Mouse (Mus musculus) kidney, adult 8-10 months (tissue): ENCODE data around the gene Itgb3.

ENCODE experiments used
- DNase-seq, 2 experiments: peaks; one replicate each; pipeline ENCODE4 v3.0.0; 2022

Gene Itgb3

DNA sequence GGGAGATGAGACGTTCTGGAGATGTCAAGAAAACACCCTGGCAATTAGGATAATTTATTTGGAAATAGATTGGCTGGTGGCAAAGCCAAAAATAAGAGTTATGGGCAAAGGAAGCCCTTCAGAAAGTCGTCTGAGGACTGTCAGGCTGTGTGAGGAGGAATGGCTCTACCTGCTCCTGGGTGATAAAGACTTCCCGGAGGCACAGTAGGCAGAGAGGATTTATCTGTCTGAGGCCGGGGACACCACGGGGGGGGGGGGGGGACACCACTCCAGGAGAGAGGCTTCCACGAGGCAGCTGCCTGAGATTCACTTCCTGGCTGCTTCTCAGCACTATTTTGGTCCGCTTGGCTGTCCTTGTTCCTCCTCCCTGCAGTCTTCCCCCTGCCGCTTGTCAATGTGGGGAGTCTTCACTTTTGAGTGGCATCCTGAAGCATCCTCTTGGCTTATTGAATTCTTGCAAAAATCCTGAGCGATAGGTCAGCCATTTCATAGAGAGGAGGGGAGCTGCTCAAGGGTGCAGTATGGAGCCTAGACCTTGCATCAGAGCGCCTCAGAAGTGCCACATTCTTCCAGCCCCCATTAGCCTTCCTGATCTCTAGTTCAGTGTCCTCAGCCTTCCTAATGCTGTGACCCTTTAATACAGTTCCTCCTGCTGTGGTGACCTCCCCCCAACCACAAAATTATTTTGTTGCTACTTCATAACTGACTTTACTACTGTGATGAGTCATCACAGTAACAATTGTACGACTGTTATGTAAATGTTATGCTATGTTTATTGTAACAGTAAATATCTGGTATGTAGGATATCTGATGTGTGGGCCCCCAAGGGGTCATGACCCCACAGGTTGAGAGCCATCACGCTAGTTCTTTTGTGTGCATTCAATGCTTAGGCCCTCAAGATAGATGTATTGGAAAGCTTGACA is 14.5 kb downstream of the Itgb3 start:
- no peak for DNase-seq

DNA sequence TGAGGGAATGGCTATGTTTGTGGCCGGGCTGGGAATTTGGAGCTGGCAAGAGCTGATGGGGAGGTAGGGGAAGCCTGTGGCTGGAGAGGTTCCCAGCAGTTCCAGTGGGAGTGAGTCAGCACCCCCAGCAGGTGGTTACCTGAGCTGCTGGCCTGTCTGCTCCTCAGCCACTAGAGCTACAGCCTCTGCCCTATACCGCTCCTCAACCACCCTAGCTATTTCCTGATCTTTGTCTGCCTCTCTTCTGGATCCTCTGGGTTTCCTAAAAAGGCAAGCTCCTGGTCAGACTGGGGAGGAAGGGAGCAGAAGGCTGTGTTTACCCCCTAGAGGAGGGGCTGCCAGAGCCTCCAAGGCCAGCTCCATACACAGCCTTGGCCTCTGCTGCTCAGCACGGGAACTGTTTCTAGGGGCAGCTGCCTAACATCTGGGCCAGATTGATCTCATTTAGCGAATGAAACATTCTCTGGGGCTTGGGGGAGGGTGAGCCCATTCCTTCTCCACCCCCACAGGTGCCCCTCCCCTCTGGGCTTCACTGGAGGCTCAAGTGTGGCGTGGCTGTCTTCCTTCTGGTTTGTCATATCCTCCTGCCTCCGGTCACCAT is 17.1 kb downstream of the Itgb3 start:
- DNase-seq = no peak

DNA sequence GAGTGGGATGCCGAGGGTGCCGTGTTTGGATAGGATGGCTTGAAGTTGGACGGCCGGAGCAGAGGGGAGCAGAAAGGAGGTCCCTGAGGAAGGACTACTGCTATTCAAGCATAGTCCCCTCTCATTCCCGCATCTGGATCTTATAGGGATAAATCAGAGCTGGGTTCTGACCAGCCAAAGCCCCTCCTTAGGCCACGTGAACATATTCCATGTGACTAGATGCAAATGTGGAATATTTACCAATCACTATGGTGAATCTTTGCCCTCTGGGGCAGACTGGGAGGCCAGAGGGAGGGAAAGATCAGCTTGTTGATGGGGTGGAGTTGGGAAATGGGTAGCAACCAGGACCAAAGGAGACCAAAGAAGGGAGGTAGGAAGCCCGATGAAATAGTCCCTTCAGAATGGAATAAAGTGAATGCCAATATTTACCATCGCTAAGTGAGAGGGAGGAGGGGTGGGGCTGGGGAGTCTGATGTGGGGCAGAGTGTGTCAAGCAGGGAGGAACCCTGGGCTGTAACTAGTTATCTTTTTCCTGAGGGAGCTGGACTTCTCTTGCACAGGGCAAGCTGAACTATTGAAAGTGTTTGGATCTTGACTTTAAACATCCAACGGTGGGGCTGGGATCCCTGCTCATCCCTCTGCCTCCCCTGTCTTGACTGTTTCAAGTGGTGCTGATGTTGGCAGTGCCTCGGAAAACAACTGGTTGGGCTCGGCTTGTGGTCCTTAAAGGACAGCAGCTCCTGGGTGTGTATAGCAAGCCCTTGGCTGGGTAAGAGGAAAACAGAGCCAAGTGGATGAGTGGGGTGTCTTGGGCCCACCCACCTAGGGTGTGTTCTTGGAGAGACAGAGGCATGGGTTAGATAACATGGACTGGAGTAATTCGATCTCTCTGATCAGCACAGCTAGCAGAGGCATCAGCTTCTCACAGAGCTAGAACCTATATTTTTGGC is 17.9 kb downstream of the Itgb3 start:
- DNase-seq = no peak

DNA sequence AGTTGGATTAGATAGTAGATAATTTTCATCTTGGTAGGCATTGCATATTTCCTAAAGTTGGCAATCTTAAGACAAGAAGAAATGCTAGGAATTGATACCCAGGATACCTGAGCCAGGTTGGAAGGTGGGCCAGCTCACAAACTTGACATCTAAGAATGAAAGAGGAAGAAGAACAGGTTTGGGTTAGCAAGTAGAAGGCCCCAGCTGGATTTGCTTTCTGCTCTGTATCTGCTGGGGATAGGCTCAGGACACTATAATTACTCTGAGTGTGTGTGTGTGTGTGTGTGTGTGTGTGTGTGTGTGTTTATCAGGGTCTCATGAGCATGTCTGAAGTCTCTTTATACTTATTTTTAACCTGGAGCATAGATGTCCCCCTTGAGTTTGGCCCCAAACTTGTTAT is 18.8 kb downstream of the Itgb3 start:
- DNase-seq = no peak

DNA sequence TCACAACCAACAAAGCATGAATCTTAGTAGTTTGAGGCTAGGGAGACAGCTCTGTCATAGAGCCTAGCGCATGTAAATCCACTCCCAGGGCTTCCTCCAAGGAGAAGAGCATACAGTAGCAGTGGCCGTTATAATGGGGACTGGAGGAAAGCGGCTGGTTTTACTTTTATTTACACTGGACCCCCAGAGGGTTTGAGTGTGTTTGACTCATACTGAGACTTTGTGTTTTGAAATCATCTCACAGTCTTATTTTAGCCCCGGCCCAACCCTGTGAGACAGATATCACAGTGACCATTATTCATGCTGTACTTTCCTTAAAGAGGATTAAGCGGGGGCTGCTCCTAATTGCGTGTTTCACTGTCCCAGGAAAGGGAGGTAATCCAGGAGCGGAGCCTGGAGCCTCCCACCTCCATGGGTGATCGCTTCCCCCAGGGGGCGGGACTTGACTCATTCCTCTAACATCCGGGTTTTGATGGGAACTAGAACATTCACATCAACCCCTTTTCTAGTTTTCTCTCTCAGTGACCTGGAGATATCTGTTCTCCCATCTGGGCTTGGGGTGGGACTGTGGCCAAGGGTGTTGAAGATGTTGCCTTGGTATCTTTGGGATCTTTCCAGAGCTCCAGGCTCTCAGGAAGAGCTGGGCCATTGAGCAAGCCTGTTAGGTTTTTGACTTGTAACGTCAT is 20.0 kb downstream of the Itgb3 start:
- no peak for DNase-seq

DNA sequence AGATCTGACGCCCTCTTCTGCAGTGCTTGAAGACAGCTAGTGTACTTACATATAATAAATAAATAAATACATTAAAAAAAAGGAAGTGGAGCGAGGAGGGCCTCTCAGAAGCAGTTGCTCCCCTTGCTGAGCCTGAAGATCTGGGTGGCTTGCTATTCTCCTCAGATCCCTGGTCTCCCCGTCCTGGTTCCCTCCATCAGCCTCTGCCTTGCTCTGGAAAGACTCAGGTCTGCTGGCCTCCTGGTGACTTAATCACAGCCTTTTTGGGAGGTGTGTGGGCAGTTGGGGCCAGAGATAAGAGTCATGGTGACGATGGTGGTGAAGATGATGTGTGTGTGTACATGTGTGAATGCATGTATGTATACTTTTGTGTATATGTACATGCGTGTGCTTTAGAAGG is 20.8 kb downstream of the Itgb3 start:
- no peak for DNase-seq

DNA sequence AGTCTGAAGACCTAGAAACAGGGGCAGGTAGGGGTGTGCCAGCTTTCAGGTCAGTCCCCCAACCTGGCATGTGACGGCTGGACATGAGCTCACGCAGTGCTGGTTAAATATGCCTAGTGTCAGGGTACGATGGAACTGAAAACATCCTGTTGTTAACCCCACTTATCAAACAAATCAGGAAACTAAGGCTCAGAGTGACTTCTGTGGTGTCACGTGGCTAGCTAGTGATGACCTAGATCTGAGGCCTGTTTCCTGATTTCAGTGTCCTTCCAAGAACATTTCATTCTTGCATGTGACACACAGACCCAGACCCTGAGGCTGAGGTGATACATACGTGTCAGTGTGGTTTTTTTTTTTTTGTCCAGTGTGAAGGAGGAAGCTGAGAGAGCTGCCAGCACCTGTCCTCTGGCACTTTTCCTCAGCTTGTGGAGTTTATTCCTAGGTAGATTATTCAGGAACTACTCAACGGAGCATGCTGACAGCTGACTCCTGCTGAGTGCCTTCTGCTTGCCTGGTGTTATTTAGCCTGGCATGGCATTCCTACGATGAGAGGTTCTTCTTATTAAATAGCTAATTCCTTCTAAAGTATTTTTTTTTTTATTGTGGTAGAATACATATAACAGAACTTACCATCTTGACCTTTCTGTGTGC is 22.5 kb downstream of the Itgb3 start:
- peak in 1 of 2 experiments; percentile 34 for DNase-seq

DNA sequence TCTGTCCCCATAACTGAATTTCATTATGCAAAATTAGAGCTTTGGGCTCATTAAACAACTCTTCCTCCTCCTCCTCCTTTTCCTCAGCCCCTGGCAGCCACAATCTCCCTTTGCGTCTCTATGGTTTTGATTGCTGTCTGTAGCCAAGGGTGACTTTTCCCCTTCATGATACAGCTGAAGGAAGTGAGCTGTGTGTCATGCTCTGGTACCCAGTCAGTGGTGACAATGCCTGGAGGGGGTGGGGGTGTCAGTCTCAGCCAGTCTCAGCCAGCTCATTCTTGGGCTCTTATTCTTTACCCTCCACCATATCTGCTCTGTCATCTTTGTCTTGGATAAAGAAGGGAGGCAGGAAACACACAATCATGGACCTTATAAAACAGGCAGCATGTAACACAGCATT is 23.5 kb downstream of the Itgb3 start:
- DNase-seq = no peak

DNA sequence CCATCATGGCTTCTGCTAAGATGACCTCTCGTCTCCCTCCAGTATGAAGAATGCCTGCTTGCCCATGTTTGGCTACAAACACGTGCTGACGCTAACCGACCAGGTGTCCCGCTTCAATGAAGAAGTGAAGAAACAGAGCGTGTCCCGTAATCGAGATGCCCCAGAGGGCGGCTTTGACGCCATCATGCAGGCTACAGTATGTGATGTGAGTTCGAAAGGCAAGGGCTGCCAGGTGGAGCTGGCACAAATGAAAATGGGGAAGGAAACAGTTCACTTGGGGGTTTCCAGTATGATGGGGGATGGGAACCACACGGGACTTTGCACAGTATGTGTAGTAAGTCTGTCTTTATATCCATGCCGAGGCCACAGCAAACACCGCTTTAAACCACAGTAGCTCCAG is 29.2 kb downstream of the Itgb3 start:
- no peak for DNase-seq

DNA sequence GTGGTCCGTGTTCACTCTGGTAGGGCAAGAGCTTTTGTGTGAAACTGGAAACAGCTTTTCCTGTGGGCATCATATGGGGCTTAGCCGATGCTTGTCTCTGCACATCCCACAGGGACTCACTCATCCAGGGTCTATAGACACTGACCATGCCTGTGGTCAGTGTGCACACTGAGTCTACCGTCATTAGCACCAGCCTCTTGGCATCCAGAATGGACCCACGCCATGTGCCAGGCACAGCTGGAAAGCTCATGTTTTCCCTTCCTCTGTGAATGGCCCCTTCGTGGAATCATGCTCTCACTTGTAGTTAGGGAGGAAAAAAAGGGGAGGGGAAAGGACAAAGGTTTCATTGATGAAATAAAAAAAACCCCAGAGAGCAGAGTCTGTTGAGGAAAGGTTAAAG is 30.2 kb downstream of the Itgb3 start:
- DNase-seq = no peak

DNA sequence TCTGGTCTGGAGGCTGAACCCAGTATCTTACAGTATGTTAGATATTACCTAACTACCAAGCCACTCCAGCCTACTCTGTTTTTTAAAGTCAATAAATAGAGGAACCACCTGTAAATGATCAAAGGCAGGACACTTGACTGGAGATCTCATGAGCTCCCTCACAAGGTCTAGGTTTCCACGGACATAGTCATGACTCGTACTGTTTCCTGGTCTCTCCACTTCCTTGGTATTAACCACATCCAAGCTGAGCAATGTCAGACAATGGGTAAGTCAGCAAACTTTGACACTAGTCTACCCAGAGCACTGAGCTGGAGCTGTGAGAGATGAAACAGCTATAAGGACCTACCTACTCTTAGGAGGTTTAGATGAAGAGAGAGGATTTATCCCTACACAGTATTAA is 31.1 kb downstream of the Itgb3 start:
- DNase-seq = no peak

DNA sequence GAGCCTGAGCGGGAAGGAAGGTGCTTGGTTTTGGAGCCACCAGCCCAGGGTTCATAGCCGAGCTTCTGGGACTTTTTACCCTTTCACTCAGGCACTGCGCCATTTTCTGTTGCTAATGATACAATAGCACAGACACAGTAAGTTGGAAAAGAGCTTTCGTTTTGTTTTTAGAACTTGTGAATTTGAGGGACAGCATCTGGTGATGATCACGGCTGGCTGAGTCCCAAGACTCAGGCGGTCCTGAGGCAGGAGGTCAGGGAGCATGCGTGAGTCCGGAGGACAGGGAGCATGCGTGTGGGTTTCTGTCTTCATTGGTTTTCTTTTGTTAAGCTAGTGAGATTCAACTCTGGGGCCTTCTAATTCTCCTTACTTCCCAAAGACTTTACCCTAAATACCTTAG is 31.8 kb downstream of the Itgb3 start:
- no peak for DNase-seq

DNA sequence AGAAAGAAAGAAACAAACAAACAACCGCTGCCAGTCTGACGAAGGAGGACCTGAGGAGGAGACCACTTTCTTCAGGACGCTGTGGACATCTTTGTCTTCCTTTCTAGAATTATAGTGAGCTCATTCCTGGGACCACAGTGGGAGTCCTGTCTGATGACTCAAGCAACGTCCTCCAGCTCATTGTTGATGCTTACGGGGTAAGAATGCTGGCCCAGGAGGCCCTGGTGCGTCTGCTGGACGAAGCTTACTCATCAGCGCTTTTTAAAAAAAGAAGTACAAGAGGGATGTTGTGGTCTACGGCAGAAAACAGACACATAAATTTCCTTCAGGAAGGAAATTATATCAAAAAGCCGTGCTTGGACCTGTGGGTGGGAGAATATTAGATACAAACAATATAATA is 33.1 kb downstream of the Itgb3 start:
- DNase-seq = no peak

DNA sequence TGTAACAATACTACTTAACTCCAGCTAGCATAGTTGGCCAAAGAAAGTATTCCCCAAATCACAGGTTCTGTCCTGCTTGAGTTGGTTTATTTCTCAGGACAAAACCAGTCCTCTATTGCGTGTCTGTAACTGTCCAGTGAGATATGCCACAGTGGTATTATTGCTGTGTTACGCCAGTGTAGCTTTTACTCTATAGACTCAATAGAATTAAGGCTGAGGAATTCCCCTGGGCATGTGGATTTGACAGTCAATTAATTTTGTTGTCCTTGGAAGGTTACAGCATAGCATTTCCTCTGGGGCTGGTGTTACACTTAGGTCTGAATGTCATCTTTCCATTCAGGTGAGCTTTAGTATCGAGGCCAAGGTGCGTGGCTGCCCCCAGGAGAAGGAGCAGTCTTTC is 35.4 kb downstream of the Itgb3 start:
- DNase-seq = no peak

DNA sequence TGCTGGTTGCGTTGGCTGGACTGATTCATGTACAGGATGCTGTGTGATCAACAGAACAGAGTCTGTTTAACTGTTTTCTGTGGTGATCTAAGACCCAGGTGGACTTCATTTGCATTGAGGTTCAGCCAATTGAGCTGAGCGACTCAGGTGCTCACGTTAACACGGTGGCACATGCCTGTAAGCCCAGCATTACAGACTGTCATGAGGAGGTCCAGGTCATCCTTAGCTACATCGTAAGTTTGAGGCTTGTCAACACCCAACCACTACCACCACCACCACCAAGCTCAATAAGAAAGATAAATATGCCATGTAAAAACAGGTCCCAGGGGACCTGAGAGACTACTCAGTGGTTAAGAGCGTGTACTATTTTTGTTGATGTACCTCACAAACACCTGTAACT is 37.6 kb downstream of the Itgb3 start:
- no peak for DNase-seq

DNA sequence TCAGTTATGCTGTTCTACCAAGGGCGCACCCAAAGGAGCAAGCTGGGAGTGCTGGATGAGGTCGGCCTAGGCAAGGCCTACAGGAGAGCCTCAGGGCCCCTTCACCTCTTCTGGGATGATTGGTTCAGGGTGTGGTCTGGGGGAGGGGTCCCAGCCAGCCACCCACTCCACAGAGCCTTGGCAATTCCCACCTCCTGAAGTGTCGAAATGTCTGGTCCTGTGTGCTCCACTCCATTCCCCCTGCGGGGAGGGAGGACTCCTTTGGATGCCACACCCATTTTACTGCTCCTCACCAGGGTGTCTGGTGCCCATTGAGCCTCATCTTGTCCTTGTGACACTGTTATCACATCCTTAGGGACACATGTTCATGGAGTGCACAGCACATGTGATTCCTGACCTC is 38.4 kb downstream of the Itgb3 start:
- DNase-seq = no peak

DNA sequence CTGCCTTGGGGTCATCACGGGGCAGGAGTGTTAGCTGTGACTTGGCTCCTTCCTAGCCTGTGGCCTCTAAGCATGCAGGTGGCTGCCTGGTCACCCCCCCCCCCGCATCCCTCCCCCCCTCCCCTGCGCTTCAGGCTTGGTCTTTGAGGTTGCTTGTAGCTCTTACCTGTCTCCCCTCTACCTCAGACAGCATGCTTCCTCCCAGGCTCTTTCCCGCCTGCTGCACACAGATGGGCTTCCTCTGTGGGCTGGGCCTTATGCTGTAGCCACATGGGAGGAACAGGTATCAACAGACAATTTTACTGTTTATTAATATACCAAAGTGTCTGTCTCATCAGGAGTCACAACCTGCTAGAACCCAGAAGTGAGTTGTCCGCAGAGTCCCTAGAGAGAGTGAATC is 38.8 kb downstream of the Itgb3 start:
- no peak for DNase-seq

DNA sequence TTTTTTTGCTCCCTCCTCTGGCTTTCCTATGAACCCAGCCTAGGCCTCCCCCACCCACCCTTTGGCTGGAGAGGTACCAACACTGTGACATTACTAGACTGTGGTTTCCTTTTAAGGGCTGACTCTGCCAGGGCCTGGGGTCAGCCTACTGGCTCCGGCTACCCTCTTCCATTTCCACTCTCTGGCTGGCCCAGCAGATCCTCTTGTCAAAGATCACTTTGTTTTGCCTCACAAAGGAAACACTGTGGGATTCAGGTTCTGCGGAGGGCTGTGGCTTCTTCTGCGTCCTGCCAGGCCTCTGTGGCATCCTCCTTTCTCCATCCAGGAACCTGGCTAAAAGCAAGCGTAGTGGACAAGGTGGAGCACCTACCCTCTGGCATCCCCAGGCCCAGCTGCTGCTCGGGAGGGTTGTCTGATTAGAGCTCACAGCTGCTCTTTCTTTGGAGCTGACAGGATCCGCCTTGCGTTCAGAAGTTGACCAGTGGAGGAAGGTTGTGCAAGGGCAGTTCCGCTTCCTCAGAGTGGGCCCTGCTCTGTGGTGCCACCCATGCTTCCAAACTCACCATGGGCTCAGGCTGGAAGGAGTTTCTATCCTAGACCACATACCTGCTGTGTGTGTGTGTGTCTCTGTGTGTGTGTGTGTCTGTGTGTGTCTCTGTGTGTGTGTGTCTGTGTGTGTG is 39.5 kb downstream of the Itgb3 start:
- DNase-seq = no peak

DNA sequence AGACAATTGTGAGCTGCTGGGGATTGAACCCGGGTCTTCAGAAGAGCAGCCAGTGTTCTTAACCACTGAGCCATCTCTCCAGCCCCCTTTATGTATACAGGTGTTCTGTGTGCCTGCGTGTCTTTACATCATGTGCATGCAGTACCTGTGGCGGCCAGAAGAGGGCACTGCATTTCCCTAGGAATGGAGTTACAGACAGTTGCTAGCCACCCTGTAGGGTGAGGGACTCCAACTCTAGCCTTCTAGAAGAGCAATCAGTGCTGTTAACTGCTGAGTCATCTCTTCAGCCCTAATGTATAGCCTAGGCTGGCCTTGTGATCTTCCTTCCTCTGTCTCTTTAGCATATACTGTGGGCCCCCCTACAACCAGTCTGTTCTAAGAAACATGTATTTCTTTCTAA is 40.8 kb downstream of the Itgb3 start:
- DNase-seq = peak in 1 of 2 experiments; percentile 31

DNA sequence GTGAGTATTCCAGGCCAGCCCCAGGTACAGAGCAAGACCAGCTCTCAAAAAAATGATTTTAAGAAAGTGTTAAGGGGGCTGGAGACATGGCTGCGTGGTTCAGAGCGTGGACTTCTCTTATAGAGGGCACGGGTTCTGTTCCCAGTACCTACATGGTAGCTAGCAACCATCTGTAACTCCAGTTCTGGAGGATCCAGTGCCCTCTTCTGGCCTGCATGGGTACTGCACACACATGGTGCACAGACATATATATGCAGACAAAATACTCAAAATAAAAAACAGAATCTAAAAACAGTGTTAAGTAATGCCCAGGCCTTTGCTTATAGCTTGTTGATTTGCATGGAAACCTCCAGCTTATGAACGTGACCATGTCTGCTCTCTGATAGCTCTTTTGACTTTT is 52.8 kb downstream of the Itgb3 start:
- no peak for DNase-seq

DNA sequence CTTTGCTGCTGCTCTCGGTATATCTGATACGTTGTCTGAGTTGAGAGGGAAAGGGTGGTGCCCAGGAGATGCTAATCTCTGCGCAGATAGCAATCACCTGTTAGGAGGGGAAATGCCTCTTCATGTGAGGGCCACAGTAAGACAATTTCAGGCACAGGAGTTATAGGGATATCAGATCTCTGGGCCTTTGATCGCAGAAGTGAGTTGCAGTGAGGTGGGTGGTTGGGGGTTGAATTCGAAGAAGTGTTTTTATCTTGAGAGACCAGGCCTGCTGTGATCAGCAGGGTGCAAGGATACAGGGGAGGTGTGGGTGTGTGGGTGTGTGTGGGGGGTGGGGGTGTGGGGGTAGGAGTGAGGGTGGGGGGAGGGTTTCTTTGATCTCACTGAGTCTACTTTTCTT is 53.3 kb downstream of the Itgb3 start:
- no peak for DNase-seq
